Mouse (Mus musculus) monocyte, adult 5-6 weeks (primary cell): ENCODE measurements at regions not wholly inside any gene's neighbourhood (a gene's known extent, or its start where the extent isn't known, plus 50 kb on each side); places are given as distances from the start of the nearest gene placed in this dataset.

ENCODE experiments used
- ATAC-seq: fragments of 153-309, 156-312 bp; replicated peaks from 2 replicates; pipeline ENCODE4 v1.8.0; 2017; ENCODE audit warnings: mild to moderate bottlenecking; ENCODE audit not compliant: low TSS enrichment, insufficient number of reproducible peaks, severe bottlenecking, poor library complexity, low FRiP score

DNA sequence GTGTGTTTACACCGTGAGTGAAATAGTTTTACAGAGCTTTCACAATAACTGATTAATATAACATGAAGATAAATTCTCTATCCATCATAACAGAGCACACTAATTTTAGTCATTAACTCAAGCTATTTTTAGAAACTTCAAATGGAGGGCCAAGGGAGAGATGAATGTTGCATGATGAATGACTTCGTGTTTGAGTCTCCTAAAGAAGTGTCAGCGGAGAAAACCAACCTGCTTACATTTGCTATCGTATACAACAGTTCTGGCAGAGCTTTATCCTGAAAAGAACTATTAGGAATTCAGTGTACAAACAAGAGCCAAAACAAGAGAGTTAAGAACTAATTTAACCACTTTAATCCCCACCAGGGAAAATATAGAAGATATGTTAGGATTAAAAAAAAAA, 526.9 kb downstream of the Zpld1 start:
- no peak for ATAC-seq

DNA sequence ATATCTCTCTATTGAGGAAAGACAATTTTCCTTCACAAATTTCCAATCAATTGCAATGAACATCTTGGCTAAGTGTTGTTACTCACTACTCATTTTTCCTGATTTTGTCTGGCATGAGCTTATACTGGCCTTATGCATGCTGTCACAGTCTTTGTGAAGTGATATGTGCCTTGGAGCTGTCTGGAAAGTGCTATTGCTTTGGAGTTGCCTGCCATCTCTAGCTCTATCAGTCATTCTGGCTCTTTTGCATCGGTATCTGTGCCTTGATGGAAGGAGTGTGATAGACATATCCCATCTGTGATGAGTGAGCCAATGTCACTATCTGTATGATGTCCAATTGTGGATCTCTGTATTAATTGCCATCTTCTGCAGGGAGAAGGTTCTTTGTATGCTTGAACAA, 553.6 kb downstream of the Zpld1 start:
- ATAC-seq: no peak

DNA sequence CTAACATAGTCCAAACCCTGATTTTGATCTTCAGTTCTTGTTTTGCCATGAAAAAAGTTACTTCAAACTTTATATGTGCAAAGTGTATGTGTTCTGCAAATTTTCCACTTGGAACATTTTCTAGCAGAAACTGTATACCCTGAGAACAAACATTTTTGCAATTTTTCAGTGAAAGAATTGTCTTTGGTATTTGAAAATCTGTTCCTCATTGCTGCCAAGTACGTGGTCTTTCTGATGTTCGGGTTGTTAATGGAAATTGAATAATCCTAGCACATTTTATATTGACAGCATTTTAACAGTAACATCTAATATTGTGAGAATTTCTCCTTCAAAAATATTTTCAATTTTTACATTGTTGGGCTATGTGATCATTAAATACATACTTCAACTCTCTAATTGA, 564.3 kb downstream of the Zpld1 start:
- ATAC-seq: no peak

DNA sequence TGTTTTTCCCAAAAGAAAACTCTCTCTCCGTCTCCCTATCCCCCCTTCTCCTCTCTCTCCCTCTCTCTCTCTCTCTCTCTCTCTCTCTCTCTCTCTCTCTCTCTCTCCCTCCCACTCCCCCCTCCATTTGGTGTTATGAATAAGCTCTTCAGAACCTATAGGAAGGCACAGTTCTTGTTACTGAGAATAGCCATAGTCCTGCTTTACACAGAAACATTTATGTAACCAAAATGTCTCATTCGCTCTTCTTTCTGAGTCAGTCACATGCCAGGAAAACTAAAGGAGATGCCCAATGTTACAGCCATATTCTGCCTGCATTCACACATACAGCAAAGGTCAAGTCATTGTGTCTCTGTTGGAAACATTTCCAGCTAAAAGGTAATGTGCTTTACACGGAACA, 589.9 kb downstream of the Zpld1 start:
- ATAC-seq: no peak

DNA sequence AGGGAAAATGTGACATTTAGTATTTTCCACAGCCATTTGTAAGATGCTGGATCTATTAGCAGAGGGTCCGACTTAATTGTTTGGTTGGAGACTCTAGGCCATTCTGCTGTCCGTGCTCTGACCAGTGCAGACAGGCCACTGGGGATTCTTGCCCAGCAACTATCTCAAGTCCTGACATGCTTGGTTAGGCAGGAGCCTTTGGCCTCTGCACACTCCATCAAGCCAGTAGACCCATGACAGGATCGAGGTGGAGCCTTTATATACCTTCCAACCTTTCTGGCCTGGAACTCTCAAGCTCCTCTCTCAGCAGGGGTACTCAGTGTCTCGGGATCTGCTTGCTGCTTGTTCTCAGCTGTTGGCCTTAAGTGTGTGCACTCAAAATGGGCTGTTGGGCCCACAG, 615.0 kb downstream of the Zpld1 start:
- ATAC-seq: no peak

DNA sequence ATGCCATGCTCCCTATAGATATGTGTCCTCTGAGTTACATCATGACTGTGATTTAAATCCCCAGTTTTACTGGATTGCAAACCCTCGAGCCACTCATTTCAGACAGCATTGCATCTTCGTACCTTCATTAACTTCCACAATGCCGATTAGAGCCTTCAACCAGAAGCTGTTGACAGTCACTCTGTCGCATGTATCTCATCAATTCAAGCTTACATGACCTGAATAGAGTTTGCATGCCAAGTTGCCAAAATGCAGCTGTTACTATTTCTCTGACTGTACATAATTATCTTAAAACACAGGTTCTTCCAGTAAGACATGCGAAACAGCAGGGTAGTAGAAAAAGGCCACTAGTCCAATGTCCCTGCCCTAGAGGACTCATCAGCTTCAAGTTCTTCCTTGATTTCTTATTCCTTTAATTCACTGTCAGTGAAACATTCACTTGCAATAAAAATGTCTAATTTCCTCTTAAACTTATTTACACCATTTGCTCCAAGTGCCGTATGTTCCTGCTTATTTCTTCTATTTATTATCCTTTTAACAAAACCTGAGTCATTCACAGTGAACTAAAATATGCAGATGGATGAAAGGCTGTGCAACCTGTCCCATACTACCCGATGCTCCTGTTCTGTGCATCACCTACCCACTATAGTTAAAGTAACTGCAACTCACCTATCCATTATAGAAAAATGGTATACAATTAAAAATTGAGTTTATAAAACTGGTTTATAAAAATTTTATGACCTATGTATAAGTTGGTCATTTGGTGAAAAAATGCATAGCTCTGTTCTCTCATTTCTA, 648.9 kb downstream of the Zpld1 start:
- ATAC-seq: no peak

DNA sequence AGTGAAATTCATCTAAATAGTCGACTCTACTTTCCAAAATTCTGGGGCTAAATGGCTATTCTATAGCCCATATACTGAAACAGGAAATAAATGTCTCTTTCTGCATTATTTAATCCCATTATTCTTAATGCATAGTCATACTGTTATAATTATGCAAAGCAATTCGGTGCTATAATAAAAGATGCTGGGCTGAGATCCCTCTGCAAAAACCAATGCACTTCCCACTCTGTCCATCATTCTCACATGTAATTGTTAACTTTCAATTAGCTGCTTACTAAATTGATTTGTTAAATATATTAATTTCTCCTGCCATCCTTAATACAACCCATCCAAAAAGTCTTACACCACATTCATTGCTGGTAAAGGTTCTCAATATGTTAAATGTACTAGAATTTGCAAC, 650.0 kb downstream of the Zpld1 start:
- ATAC-seq: no peak

DNA sequence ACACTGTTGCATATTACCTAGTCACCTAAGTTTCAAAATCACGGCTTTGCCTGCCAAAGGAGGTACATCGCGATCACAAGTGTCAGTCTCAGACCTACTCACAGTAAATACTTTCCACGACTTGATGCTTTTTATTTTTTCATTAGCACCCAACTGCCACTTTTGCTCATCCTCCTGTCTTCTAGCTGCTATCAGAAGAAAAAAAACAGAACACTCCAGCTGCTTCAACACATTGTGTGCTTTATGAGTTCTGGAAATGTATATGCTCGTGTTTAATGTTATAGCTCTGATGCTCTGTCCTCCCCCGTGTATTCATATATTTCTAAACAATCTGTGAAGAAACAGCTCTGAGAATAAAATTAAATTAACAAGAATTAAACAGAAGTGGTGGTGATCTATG, 651.5 kb downstream of the Zpld1 start:
- ATAC-seq: no peak

DNA sequence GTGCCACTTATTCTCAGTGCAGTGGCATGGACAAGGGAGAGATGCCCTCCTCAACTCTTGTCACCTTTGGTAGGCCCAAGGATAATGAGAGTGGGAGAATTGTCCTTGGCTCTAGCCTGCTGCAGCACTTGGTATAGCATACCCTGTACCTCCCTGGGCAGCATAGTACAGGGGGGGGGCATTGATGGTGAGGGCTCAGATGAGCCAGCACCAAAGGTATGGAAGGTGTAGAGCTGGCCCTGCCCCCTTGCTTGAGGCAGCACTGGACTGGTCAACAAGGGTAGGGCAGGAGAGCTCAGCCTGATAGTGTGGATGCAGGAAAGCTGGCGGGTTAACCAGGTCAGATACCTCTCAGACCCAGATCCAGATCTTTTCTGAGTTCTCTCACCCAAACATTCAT, 668.6 kb downstream of the Zpld1 start:
- 0 out of 2 replicates have a peak, but pooled peaks have one; percentile 22 for ATAC-seq

DNA sequence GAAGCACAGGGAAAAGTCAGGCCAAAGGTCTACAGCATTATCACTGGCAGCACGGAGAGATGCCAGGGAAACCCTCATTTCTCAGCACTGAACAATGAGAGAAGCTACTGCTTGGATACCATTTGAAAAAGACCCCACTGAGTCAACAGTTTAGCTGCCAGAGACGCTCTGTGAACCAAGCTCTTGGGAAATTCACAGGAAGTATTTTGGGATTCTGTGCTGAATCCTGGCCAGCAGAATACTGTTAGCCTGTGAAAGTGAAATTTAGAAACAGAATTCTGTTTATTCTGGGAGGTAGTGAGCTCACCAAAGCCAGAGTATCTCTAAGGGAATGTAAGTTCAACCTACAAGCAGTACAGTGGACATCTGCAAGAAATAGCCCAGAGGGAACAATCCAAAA, 705.1 kb downstream of the Zpld1 start:
- no peak for ATAC-seq
